Mouse (Mus musculus): Measurements from ENCODE around the gene Mast4. TPM values are rescaled to one million over a fixed set of nuclear protein-coding genes. Genes with fewer than 3 reads are reported as not detected.

Gene Mast4
- polyA plus RNA-seq, 1 experiment from 2014 or later, result 2.5 TPM

- Histone ChIP-seq H3K9me3 (replicated peaks; ENCODE audit: control insufficient read depth, low read length) (no peaks in the 10 kb centered on the region), H3K36me3 (ENCODE audit: control insufficient read depth, insufficient read depth) (no peaks in the 10 kb centered on the region), H3K4me1 (ENCODE audit: control insufficient read depth, low read depth, low read length) (no peaks in the 10 kb centered on the region), H3K4me2 (ENCODE audit: low read depth, low read length) (no peak overlapping the region), H3K4me3 (ENCODE audit: low read depth, low read length) (no peak overlapping the region), H3K27me3 (ENCODE audit: control insufficient read depth, insufficient read depth, low read depth, low read length) (no peaks in the 10 kb centered on the region), H3K27ac (ENCODE audit: low read length) (no peak overlapping the region), H3K9ac (ENCODE audit: low read depth, low read length) (no peak overlapping the region)
- no peak for ATAC-seq (ENCODE audit: low read depth)
- 64% methylated on average over 11 of the region's 11 CpGs for WGBS (ENCODE audit: insufficient replicate concordance)
Observed at GRCm38 (mm10) chr13:102988251-102988895, 345.9 kb downstream of the Mast4 start.

DNA sequence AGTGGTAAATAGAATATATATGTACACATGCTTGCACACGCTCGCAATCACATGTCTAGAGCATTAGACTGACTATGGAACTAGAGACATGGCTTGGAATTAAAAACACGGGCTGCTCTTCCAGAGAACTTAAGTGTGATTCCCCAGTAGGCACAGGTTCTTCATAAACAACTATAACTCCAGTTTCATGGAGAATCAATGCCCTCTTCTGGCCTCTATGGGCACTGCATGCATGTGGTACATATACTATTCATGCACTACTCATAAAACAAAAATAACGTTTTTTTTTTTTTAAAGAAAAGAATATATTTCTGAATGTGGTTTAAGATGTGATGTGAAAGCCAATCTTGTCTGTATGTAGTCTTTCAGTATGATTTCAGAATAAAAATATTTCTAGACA, 349.7 kb downstream of the Mast4 start:
- WGBS (ENCODE audit: insufficient replicate concordance), result 71% methylated on average over 4 of the region's 4 CpGs
- H3K4me1 ChIP-seq (ENCODE audit: control insufficient read depth, low read depth, low read length), result no peaks in the 10 kb centered on the region
- H3K27ac ChIP-seq (ENCODE audit: low read length), result no peak overlapping the region
- H3K9ac ChIP-seq (ENCODE audit: low read depth, low read length), result no peak overlapping the region
- no peak overlapping the region for H3K4me2 ChIP-seq (ENCODE audit: low read depth, low read length)
- no peaks in the 10 kb centered on the region for H3K9me3 ChIP-seq (replicated peaks; ENCODE audit: control insufficient read depth, low read length)
- no peak for ATAC-seq (ENCODE audit: low read depth)
- H3K4me3 ChIP-seq (ENCODE audit: low read depth, low read length), result no peak overlapping the region
- no peaks in the 10 kb centered on the region for H3K36me3 ChIP-seq (ENCODE audit: control insufficient read depth, insufficient read depth)
- H3K27me3 ChIP-seq (ENCODE audit: control insufficient read depth, insufficient read depth, low read depth, low read length), result no peaks in the 10 kb centered on the region

DNA sequence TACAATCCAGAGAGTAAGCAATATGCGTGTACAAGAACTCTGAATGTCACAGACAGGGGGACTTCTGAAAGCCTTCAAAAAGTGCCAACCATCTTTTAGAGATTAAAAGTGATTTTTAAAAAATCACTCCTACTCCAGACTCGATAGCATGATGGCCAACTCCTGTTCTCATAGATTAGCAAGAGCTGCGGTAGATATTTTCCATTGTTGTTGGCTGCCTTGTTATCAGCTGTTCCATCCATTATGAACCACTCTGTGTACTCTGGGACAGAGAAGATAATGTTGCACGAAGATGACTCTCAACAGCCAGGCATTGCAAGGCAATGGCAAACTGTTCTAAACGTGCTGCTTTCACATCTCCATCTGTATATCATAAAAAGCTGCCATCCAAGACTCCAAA, 360.4 kb downstream of the Mast4 start:
- no peaks in the 10 kb centered on the region for H3K9me3 ChIP-seq (replicated peaks; ENCODE audit: control insufficient read depth, low read length)
- no peak overlapping the region for H3K9ac ChIP-seq (ENCODE audit: low read depth, low read length)
- no peak overlapping the region for H3K4me3 ChIP-seq (ENCODE audit: low read depth, low read length)
- H3K36me3 ChIP-seq (ENCODE audit: control insufficient read depth, insufficient read depth), result no peaks in the 10 kb centered on the region
- no peak overlapping the region for H3K4me2 ChIP-seq (ENCODE audit: low read depth, low read length)
- WGBS (ENCODE audit: insufficient replicate concordance), result 34% methylated on average over 5 of the region's 5 CpGs
- no peaks in the 10 kb centered on the region for H3K4me1 ChIP-seq (ENCODE audit: control insufficient read depth, low read depth, low read length)
- H3K27ac ChIP-seq (ENCODE audit: low read length), result no peak overlapping the region
- H3K27me3 ChIP-seq (ENCODE audit: control insufficient read depth, insufficient read depth, low read depth, low read length), result no peaks in the 10 kb centered on the region
- ATAC-seq (ENCODE audit: low read depth), result no peak

GRCm38 (mm10) chr13:102963471-102963870, 370.8 kb downstream of the Mast4 start:
- Histone ChIP-seq H3K9ac (ENCODE audit: low read depth, low read length) (no peak overlapping the region), H3K9me3 (replicated peaks; ENCODE audit: control insufficient read depth, low read length) (no peaks in the 10 kb centered on the region), H3K27me3 (ENCODE audit: control insufficient read depth, insufficient read depth, low read depth, low read length) (no peaks in the 10 kb centered on the region), H3K36me3 (ENCODE audit: control insufficient read depth, insufficient read depth) (no peaks in the 10 kb centered on the region), H3K4me2 (ENCODE audit: low read depth, low read length) (no peak overlapping the region), H3K4me3 (ENCODE audit: low read depth, low read length) (no peak overlapping the region), H3K4me1 (ENCODE audit: control insufficient read depth, low read depth, low read length) (no peaks in the 10 kb centered on the region), H3K27ac (ENCODE audit: low read length) (no peak overlapping the region)
- 82% methylated on average over 6 of the region's 6 CpGs for WGBS (ENCODE audit: insufficient replicate concordance)
- ATAC-seq (ENCODE audit: low read depth), result no peak

- ATAC-seq (ENCODE audit: low read depth), result no peak
- H3K4me3 ChIP-seq (ENCODE audit: low read depth, low read length), result no peak overlapping the region
- H3K27me3 ChIP-seq (ENCODE audit: control insufficient read depth, insufficient read depth, low read depth, low read length), result no peaks in the 10 kb centered on the region
- no peak overlapping the region for H3K4me2 ChIP-seq (ENCODE audit: low read depth, low read length)
- no peaks in the 10 kb centered on the region for H3K36me3 ChIP-seq (ENCODE audit: control insufficient read depth, insufficient read depth)
- no peak overlapping the region for H3K9ac ChIP-seq (ENCODE audit: low read depth, low read length)
- 54% methylated on average over 19 of the region's 19 CpGs for WGBS (ENCODE audit: insufficient replicate concordance)
- H3K4me1 ChIP-seq (ENCODE audit: control insufficient read depth, low read depth, low read length), result no peaks in the 10 kb centered on the region
- no peaks in the 10 kb centered on the region for H3K9me3 ChIP-seq (replicated peaks; ENCODE audit: control insufficient read depth, low read length)
- no peak overlapping the region for H3K27ac ChIP-seq (ENCODE audit: low read length)
Observed at GRCm38 (mm10) chr13:102958273-102959270, 375.7 kb downstream of the Mast4 start.

GRCm38 (mm10) chr13:102957508-102958272, 376.6 kb downstream of the Mast4 start:
- ATAC-seq (ENCODE audit: low read depth), result no peak
- Histone ChIP-seq H3K27me3 (ENCODE audit: control insufficient read depth, insufficient read depth, low read depth, low read length) (no peaks in the 10 kb centered on the region), H3K4me2 (ENCODE audit: low read depth, low read length) (no peak overlapping the region), H3K9me3 (replicated peaks; ENCODE audit: control insufficient read depth, low read length) (no peaks in the 10 kb centered on the region), H3K27ac (ENCODE audit: low read length) (no peak overlapping the region), H3K36me3 (ENCODE audit: control insufficient read depth, insufficient read depth) (no peaks in the 10 kb centered on the region), H3K9ac (ENCODE audit: low read depth, low read length) (no peak overlapping the region), H3K4me3 (ENCODE audit: low read depth, low read length) (no peak overlapping the region), H3K4me1 (ENCODE audit: control insufficient read depth, low read depth, low read length) (no peaks in the 10 kb centered on the region)
- WGBS (ENCODE audit: insufficient replicate concordance), result 32% methylated on average over 15 of the region's 15 CpGs

DNA sequence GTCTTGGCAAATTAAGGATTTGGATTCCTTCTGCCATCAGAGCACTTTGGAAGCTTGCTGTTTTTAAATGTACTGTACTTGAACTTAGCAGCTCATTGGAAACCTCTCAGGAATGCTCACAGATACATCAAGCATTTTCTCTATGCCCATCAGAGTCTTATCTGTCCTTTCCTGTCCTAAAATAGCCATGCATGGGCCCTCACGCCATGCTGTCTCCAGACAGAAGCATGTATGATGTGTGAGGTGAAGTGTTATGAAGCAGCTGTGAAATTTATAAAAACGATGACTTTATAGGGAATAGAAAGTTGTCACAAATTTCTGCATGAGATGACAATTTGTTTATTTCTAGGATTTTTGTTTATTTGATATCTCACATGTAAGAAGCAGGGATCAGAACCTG, 378.8 kb downstream of the Mast4 start:
- Histone ChIP-seq H3K9ac (ENCODE audit: low read depth, low read length) (no peak overlapping the region), H3K4me3 (ENCODE audit: low read depth, low read length) (no peak overlapping the region), H3K27me3 (ENCODE audit: control insufficient read depth, insufficient read depth, low read depth, low read length) (no peaks in the 10 kb centered on the region), H3K4me1 (ENCODE audit: control insufficient read depth, low read depth, low read length) (no peaks in the 10 kb centered on the region), H3K27ac (ENCODE audit: low read length) (no peak overlapping the region), H3K36me3 (ENCODE audit: control insufficient read depth, insufficient read depth) (no peaks in the 10 kb centered on the region), H3K9me3 (replicated peaks; ENCODE audit: control insufficient read depth, low read length) (no peaks in the 10 kb centered on the region), H3K4me2 (ENCODE audit: low read depth, low read length) (no peak overlapping the region)
- WGBS (ENCODE audit: insufficient replicate concordance), result 50% methylated on average over 2 of the region's 2 CpGs
- ATAC-seq (ENCODE audit: low read depth), result no peak

DNA sequence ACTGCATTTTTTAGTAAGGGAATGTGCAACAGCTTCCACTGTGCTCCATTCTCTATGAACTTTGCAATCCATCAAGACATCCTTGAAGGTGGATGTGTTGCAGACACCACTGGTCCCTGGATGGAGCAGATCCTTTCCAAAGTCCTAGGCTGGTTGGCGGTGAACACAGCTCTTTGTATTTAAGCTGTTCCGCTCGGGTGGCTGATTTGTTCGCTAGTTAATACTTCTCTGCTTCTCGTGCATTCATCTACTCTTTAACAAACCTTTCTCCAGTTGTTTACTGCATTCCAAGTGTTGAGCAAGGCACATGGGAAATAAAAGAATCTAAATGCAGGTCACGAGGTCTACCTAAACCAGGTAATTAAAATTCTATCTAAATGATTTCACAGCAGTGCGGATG, 384.5 kb downstream of the Mast4 start:
- Histone ChIP-seq H3K4me3 (ENCODE audit: low read depth, low read length) (no peak overlapping the region), H3K9me3 (replicated peaks; ENCODE audit: control insufficient read depth, low read length) (no peaks in the 10 kb centered on the region), H3K4me2 (ENCODE audit: low read depth, low read length) (no peak overlapping the region), H3K36me3 (ENCODE audit: control insufficient read depth, insufficient read depth) (no peaks in the 10 kb centered on the region), H3K27ac (ENCODE audit: low read length) (no peak overlapping the region), H3K27me3 (ENCODE audit: control insufficient read depth, insufficient read depth, low read depth, low read length) (no peaks in the 10 kb centered on the region), H3K9ac (ENCODE audit: low read depth, low read length) (no peak overlapping the region), H3K4me1 (ENCODE audit: control insufficient read depth, low read depth, low read length) (no peaks in the 10 kb centered on the region)
- WGBS (ENCODE audit: insufficient replicate concordance), result 77% methylated on average over 7 of the region's 7 CpGs
- ATAC-seq (ENCODE audit: low read depth), result no peak
